Mouse (Mus musculus): ENCODE measurements around the gene Kcnma1. TPM values are rescaled to one million over a fixed set of nuclear protein-coding genes. Genes with fewer than 3 reads are reported as not detected.

Kcnma1 gene
- polyA plus RNA-seq, 1 experiment from 2014 or later: 8.2 TPM

GRCm38 (mm10) chr14:23796878-23797277, 217.4 kb downstream of the Kcnma1 start:
- no peak for ATAC-seq (replicated peaks; ENCODE audit: low FRiP score, low TSS enrichment, low read depth)
- H3K9me3 ChIP-seq (ENCODE audit: control insufficient read depth, low read length): no peaks in the 10 kb centered on the region
- WGBS: 94% methylated on average over 7 of the region's 7 CpGs
- no peak overlapping the region for H3K4me2 ChIP-seq (ENCODE audit: low read length)
- H3K4me3 ChIP-seq (ENCODE audit: low read depth, low read length): no peak overlapping the region
- H3K4me1 ChIP-seq (replicated peaks; ENCODE audit: control insufficient read depth, insufficient read depth, low read length): 0 out of 2 replicates have a peak, but pooled peaks cover 6% of the 10 kb centered on the region
- H3K9ac ChIP-seq (ENCODE audit: low read length): no peak overlapping the region
- DNase-seq (ENCODE audit: low spot score): no peak
- H3K27me3 ChIP-seq (replicated peaks; ENCODE audit: control insufficient read depth, insufficient read depth, low read length): no peaks in the 10 kb centered on the region
- H3K27ac ChIP-seq (ENCODE audit: low read depth): no peak overlapping the region
- H3K36me3 ChIP-seq (ENCODE audit: control insufficient read depth, insufficient read depth, low read length): no peaks in the 10 kb centered on the region

- 24% methylated on average over 3 of the region's 3 CpGs for WGBS
- H3K27me3 ChIP-seq (replicated peaks; ENCODE audit: control insufficient read depth, insufficient read depth, low read length): no peaks in the 10 kb centered on the region
- H3K4me1 ChIP-seq (replicated peaks; ENCODE audit: control insufficient read depth, insufficient read depth, low read length): peaks cover 16% of the 10 kb centered on the region; the same call in 1 of the 2 replicates
- no peak overlapping the region for H3K4me3 ChIP-seq (ENCODE audit: low read depth, low read length)
- no peaks in the 10 kb centered on the region for H3K9me3 ChIP-seq (ENCODE audit: control insufficient read depth, low read length)
- no peak overlapping the region for H3K4me2 ChIP-seq (ENCODE audit: low read length)
- ATAC-seq (replicated peaks; ENCODE audit: low FRiP score, low TSS enrichment, low read depth) (0 out of 2 replicates have a peak, but pooled peaks have one; percentile 32), DNase-seq (ENCODE audit: low spot score) (no peak)
- no peaks in the 10 kb centered on the region for H3K36me3 ChIP-seq (ENCODE audit: control insufficient read depth, insufficient read depth, low read length)
- H3K27ac ChIP-seq (ENCODE audit: low read depth): no peak overlapping the region
- no peak overlapping the region for H3K9ac ChIP-seq (ENCODE audit: low read length)
These were observed 221.6 kb downstream of the Kcnma1 start for GRCm38 (mm10) chr14:23792674-23793073.

- H3K9ac ChIP-seq (ENCODE audit: low read length): no peak overlapping the region
- no peaks in the 10 kb centered on the region for H3K9me3 ChIP-seq (ENCODE audit: control insufficient read depth, low read length)
- no peak overlapping the region for H3K4me3 ChIP-seq (ENCODE audit: low read depth, low read length)
- H3K27me3 ChIP-seq (replicated peaks; ENCODE audit: control insufficient read depth, insufficient read depth, low read length): no peaks in the 10 kb centered on the region
- H3K4me1 ChIP-seq (replicated peaks; ENCODE audit: control insufficient read depth, insufficient read depth, low read length): peaks cover 18% of the 10 kb centered on the region; the same call in 1 of the 2 replicates
- DNase-seq (ENCODE audit: low spot score) (no peak), ATAC-seq (replicated peaks; ENCODE audit: low FRiP score, low TSS enrichment, low read depth) (no peak)
- H3K27ac ChIP-seq (ENCODE audit: low read depth): no peak overlapping the region
- no peak overlapping the region for H3K4me2 ChIP-seq (ENCODE audit: low read length)
- H3K36me3 ChIP-seq (ENCODE audit: control insufficient read depth, insufficient read depth, low read length): no peaks in the 10 kb centered on the region
- 45% methylated on average over 3 of the region's 3 CpGs for WGBS
These were observed 222.2 kb downstream of the Kcnma1 start for GRCm38 (mm10) chr14:23792076-23792475.

- Histone ChIP-seq H3K27me3 (replicated peaks; ENCODE audit: control insufficient read depth, insufficient read depth, low read length) (no peaks in the 10 kb centered on the region), H3K4me1 (replicated peaks; ENCODE audit: control insufficient read depth, insufficient read depth, low read length) (peaks cover 25% of the 10 kb centered on the region), H3K9me3 (ENCODE audit: control insufficient read depth, low read length) (no peaks in the 10 kb centered on the region), H3K4me2 (ENCODE audit: low read length) (no peak overlapping the region), H3K4me3 (ENCODE audit: low read depth, low read length) (no peak overlapping the region), H3K36me3 (ENCODE audit: control insufficient read depth, insufficient read depth, low read length) (no peaks in the 10 kb centered on the region), H3K27ac (ENCODE audit: low read depth) (no peak overlapping the region), H3K9ac (ENCODE audit: low read length) (no peak overlapping the region)
- ATAC-seq (replicated peaks; ENCODE audit: low FRiP score, low TSS enrichment, low read depth) (no peak), DNase-seq (ENCODE audit: low spot score) (peak; percentile 79)
- 52% methylated on average over 13 of the region's 13 CpGs for WGBS
These were observed 223.0 kb downstream of the Kcnma1 start for GRCm38 (mm10) chr14:23791261-23791691.

GRCm38 (mm10) chr14:23786687-23787073, 227.6 kb downstream of the Kcnma1 start:
- H3K27me3 ChIP-seq (replicated peaks; ENCODE audit: control insufficient read depth, insufficient read depth, low read length): no peaks in the 10 kb centered on the region
- no peaks in the 10 kb centered on the region for H3K9me3 ChIP-seq (ENCODE audit: control insufficient read depth, low read length)
- no peaks in the 10 kb centered on the region for H3K36me3 ChIP-seq (ENCODE audit: control insufficient read depth, insufficient read depth, low read length)
- H3K27ac ChIP-seq (ENCODE audit: low read depth): peak overlapping the region; percentile 89
- peaks cover 23% of the 10 kb centered on the region for H3K4me1 ChIP-seq (replicated peaks; ENCODE audit: control insufficient read depth, insufficient read depth, low read length)
- no peak overlapping the region for H3K9ac ChIP-seq (ENCODE audit: low read length)
- 47% methylated on average over 1 of the region's 1 CpGs for WGBS
- no peak; the same call in 1 of the 2 replicates for ATAC-seq (replicated peaks; ENCODE audit: low FRiP score, low TSS enrichment, low read depth)
- DNase-seq (ENCODE audit: low spot score): peak; percentile 56
- H3K4me2 ChIP-seq (ENCODE audit: low read length): peak overlapping the region; percentile 36
- no peak overlapping the region for H3K4me3 ChIP-seq (ENCODE audit: low read depth, low read length)

- peaks cover 22% of the 10 kb centered on the region for H3K4me1 ChIP-seq (replicated peaks; ENCODE audit: control insufficient read depth, insufficient read depth, low read length)
- H3K36me3 ChIP-seq (ENCODE audit: control insufficient read depth, insufficient read depth, low read length): no peaks in the 10 kb centered on the region
- H3K9ac ChIP-seq (ENCODE audit: low read length): no peak overlapping the region
- 35% methylated on average over 10 of the region's 10 CpGs for WGBS
- ATAC-seq (replicated peaks; ENCODE audit: low FRiP score, low TSS enrichment, low read depth) (peak; percentile 79), DNase-seq (ENCODE audit: low spot score) (peak; percentile 66)
- H3K4me3 ChIP-seq (ENCODE audit: low read depth, low read length): no peak overlapping the region
- H3K9me3 ChIP-seq (ENCODE audit: control insufficient read depth, low read length): no peaks in the 10 kb centered on the region
- peak overlapping the region; percentile 36 for H3K4me2 ChIP-seq (ENCODE audit: low read length)
- H3K27me3 ChIP-seq (replicated peaks; ENCODE audit: control insufficient read depth, insufficient read depth, low read length): no peaks in the 10 kb centered on the region
- peak overlapping the region; percentile 89 for H3K27ac ChIP-seq (ENCODE audit: low read depth)
These were observed 228.2 kb downstream of the Kcnma1 start for GRCm38 (mm10) chr14:23785921-23786686.

- DNase-seq (ENCODE audit: low spot score): no peak
- H3K4me2 ChIP-seq (ENCODE audit: low read length): no peak overlapping the region
These were observed 231.3 kb downstream of the Kcnma1 start for GRCm38 (mm10) chr14:23782845-23783609.

GRCm38 (mm10) chr14:23774542-23774941, 239.7 kb downstream of the Kcnma1 start:
- H3K27ac ChIP-seq (ENCODE audit: low read depth): no peak overlapping the region
- no peak for DNase-seq (ENCODE audit: low spot score)
- no peak overlapping the region for H3K9ac ChIP-seq (ENCODE audit: low read length)
- ATAC-seq (replicated peaks; ENCODE audit: low FRiP score, low TSS enrichment, low read depth): no peak
- H3K4me3 ChIP-seq (ENCODE audit: low read depth, low read length): no peak overlapping the region
- no peak overlapping the region for H3K4me2 ChIP-seq (ENCODE audit: low read length)
- H3K9me3 ChIP-seq (ENCODE audit: control insufficient read depth, low read length): no peaks in the 10 kb centered on the region
- WGBS: 54% methylated on average over 2 of the region's 2 CpGs
- H3K4me1 ChIP-seq (replicated peaks; ENCODE audit: control insufficient read depth, insufficient read depth, low read length): no peaks in the 10 kb centered on the region; the same call in 1 of the 2 replicates
- H3K36me3 ChIP-seq (ENCODE audit: control insufficient read depth, insufficient read depth, low read length): no peaks in the 10 kb centered on the region
- 0 out of 2 replicates have a peak, but pooled peaks cover 3% of the 10 kb centered on the region for H3K27me3 ChIP-seq (replicated peaks; ENCODE audit: control insufficient read depth, insufficient read depth, low read length)

More at GRCm38 (mm10) chr14:23782845-23783609, 231.3 kb downstream of the Kcnma1 start:
- H3K9me3 ChIP-seq (ENCODE audit: control insufficient read depth, low read length): no peaks in the 10 kb centered on the region
- H3K4me1 ChIP-seq (replicated peaks; ENCODE audit: control insufficient read depth, insufficient read depth, low read length): peaks cover 18% of the 10 kb centered on the region
- H3K27ac ChIP-seq (ENCODE audit: low read depth): no peak overlapping the region
- WGBS: 68% methylated on average over 8 of the region's 8 CpGs
- no peak for ATAC-seq (replicated peaks; ENCODE audit: low FRiP score, low TSS enrichment, low read depth)
- no peaks in the 10 kb centered on the region for H3K27me3 ChIP-seq (replicated peaks; ENCODE audit: control insufficient read depth, insufficient read depth, low read length)
- H3K9ac ChIP-seq (ENCODE audit: low read length): no peak overlapping the region
- no peaks in the 10 kb centered on the region for H3K36me3 ChIP-seq (ENCODE audit: control insufficient read depth, insufficient read depth, low read length)
- H3K4me3 ChIP-seq (ENCODE audit: low read depth, low read length): no peak overlapping the region

Data from intestine, embryonic 14.5 days (tissue).